Mouse (Mus musculus): ENCODE measurements around the gene Olfr782.
"Not testable (repeated sequence)": the region's sequence is repeated elsewhere in the genome, so short reads cannot be mapped to it uniquely, and the experiment has no call there.

Olfr782 gene

GRCm38 (mm10) chr10:129348550-129348949 lies at the start of gene Olfr782:
TSS of gene Olfr782 (plus strand) at chr10:129348850.
- no peak for DNase-seq (ENCODE audit: low read depth)

GRCm38 (mm10) chr10:129312973-129313372 lies 35.7 kb upstream of the Olfr782 start:
- DNase-seq (ENCODE audit: low read depth): not testable (repeated sequence)

- not testable (repeated sequence) for DNase-seq (ENCODE audit: low read depth)
These were observed 35.1 kb upstream of the Olfr782 start for GRCm38 (mm10) chr10:129313521-129313920.

- no peak for DNase-seq (ENCODE audit: low read depth)
These were observed 30.8 kb upstream of the Olfr782 start, which contains the start of gene Olfr780 for GRCm38 (mm10) chr10:129317817-129318216. TSS of gene Olfr780 (plus strand) at chr10:129318117.

- no peak for DNase-seq (ENCODE audit: low read depth)
These were observed 20.1 kb upstream of the Olfr782 start, which contains the start of gene Olfr781 for GRCm38 (mm10) chr10:129328554-129328953. TSS of gene Olfr781 (plus strand) at chr10:129328854.

GRCm38 (mm10) chr10:129352475-129352874 lies 3.8 kb downstream of the Olfr782 start:
- DNase-seq (ENCODE audit: low read depth): not testable (repeated sequence)

- DNase-seq (ENCODE audit: low read depth): not testable (repeated sequence)
These were observed 7.8 kb downstream of the Olfr782 start for GRCm38 (mm10) chr10:129356496-129356895.

- no peak for DNase-seq (ENCODE audit: low read depth)
These were observed 8.7 kb downstream of the Olfr782 start for GRCm38 (mm10) chr10:129357307-129357706.

GRCm38 (mm10) chr10:129374051-129374450 lies 25.4 kb downstream of the Olfr782 start:
- DNase-seq (ENCODE audit: low read depth): not testable (repeated sequence)

GRCm38 (mm10) chr10:129383783-129384182 lies 35.1 kb downstream of the Olfr782 start, which contains the start of gene Olfr784:
TSS of gene Olfr784 (plus strand) at chr10:129384083.
- no peak for DNase-seq (ENCODE audit: low read depth)

GRCm38 (mm10) chr10:129400892-129401291 lies 52.2 kb downstream of the Olfr782 start:
- DNase-seq (ENCODE audit: low read depth): no peak

Data from c-Kit-positive CD71-negative TER-119-negative erythroid progenitor cells, embryonic 14.5 days (primary cell).